Mouse (Mus musculus) stomach, postnatal 0 days (tissue): ENCODE data around the gene Ift43. TPM values are rescaled to one million over a fixed set of nuclear protein-coding genes. Genes with fewer than 3 reads are reported as not detected.

ENCODE experiments used
- ATAC-seq: fragments of 200-750 bp; cut with Nextera tagmentation; 2 replicates; pipeline ENCODE4 v1.8.0; 2017; ENCODE audit not compliant: low FRiP score, low TSS enrichment
- DNase-seq: peaks from one replicate; pipeline ENCODE4 v3.0.0-alpha.2; 2016; ENCODE audit warnings: low spot score
- H3K27ac ChIP-seq: fragments of 300-500 bp; sonication (generic); replicated peaks from 2 replicates; pipeline ENCODE4 v1.5.1; 2014; ENCODE audit warnings: mild to moderate bottlenecking, control low read depth
- H3K27me3 ChIP-seq: fragments of 300-500 bp; sonication (generic); 2 replicates; pipeline ENCODE4 v1.6.1; 2014; ENCODE audit warnings: low read length; ENCODE audit not compliant: control insufficient read depth, insufficient read depth
- H3K36me3 ChIP-seq: fragments of 300-500 bp; sonication (generic); 2 replicates; pipeline ENCODE4 v1.6.1; 2014; ENCODE audit warnings: low read length, mixed read lengths; ENCODE audit not compliant: control insufficient read depth, insufficient read depth
- H3K4me1 ChIP-seq: fragments of 300-500 bp; sonication (generic); replicated peaks from 2 replicates; pipeline ENCODE4 v1.6.1; 2014; ENCODE audit warnings: antibody characterized with exemption; ENCODE audit not compliant: control insufficient read depth, insufficient read depth
- H3K4me2 ChIP-seq: fragments of 300-500 bp; sonication (generic); replicated peaks from 2 replicates; pipeline ENCODE4 v1.6.1; 2014; ENCODE audit warnings: low read depth, mild to moderate bottlenecking, control low read depth, moderate library complexity
- H3K4me3 ChIP-seq: fragments of 300-500 bp; sonication (generic); 2 replicates; pipeline ENCODE4 v1.5.1; 2014; ENCODE audit warnings: low read depth, low read length, control low read depth
- H3K9ac ChIP-seq: fragments of 300-500 bp; sonication (generic); 2 replicates; pipeline ENCODE4 v1.6.1; 2014; ENCODE audit warnings: mild to moderate bottlenecking, low read length, control low read depth, mixed read lengths
- H3K9me3 ChIP-seq: fragments of 300-500 bp; sonication (generic); 2 replicates; pipeline ENCODE4 v1.6.1; 2016; ENCODE audit warnings: low read length; ENCODE audit not compliant: control insufficient read depth
- CTCF ChIP-seq: IDR thresholded peaks from 2 replicates; pipeline ENCODE4 v1.5.1; 2016; ENCODE audit warnings: antibody characterized with exemption, low read depth, mild to moderate bottlenecking, moderate library complexity
- EP300 ChIP-seq: optimal IDR thresholded peaks from 2 replicates; pipeline ENCODE3; 2016; ENCODE audit warnings: antibody characterized with exemption
- WGBS: fragments of 180-500 bp; shearing (Covaris S2); extraction: QIAGEN DNeasy Blood & Tissue Kit; methylation state at CpG from one replicate; pipeline ENCODE4 v1.1.7; 2014; 5-methylcytosine and 5-hydroxymethylcytosine counted together
- polyA plus RNA-seq: library from polyadenylated mRNA; unstranded; fragments of >200 nt; fragmentation: Nextera tagmentation; extraction: Ambion mirVana; gene quantifications from 2 replicates; pipeline ENCODE4 v1.2.1, GENCODE M21; 2015

Gene Ift43
- polyA plus RNA-seq, 1 experiment from 2014 or later, result 48.0 TPM

- no peak for DNase-seq
- H3K4me2 ChIP-seq, result no peak overlapping the region
These were observed 86.4 kb downstream of the Ift43 start for GRCm38 (mm10) chr12:86168712-86169111.

GRCm38 (mm10) chr12:86169195-86169594 is 86.9 kb downstream of the Ift43 start:
- no peaks in the 10 kb centered on the region for H3K27me3 ChIP-seq
- no peak for ATAC-seq
- 70% methylated on average over 5 of the region's 5 CpGs for WGBS

More at GRCm38 (mm10) chr12:86168712-86169111, 86.4 kb downstream of the Ift43 start:
- Histone ChIP-seq H3K36me3 (no peaks in the 10 kb centered on the region), H3K27me3 (no peaks in the 10 kb centered on the region), H3K4me1 (no peaks in the 10 kb centered on the region), H3K9ac (no peak overlapping the region), H3K4me3 (no peak overlapping the region), H3K9me3 (no peaks in the 10 kb centered on the region), H3K27ac (no peak overlapping the region)
- ATAC-seq, result no peak
- 33% methylated on average over 1 of the region's 1 CpGs for WGBS
- TF ChIP-seq CTCF (no peak), EP300 (no peak)

GRCm38 (mm10) chr12:86173314-86173713 is 91.0 kb downstream of the Ift43 start:
- no peak overlapping the region for H3K4me3 ChIP-seq
- DNase-seq, result no peak
- no peaks in the 10 kb centered on the region for H3K4me1 ChIP-seq
- H3K36me3 ChIP-seq, result no peaks in the 10 kb centered on the region
- no peak overlapping the region for H3K9ac ChIP-seq
- H3K27me3 ChIP-seq, result no peaks in the 10 kb centered on the region
- TF ChIP-seq EP300, result no peak
- no peak for TF ChIP-seq CTCF
- no peak overlapping the region for H3K27ac ChIP-seq
- no peak overlapping the region for H3K4me2 ChIP-seq
- no peaks in the 10 kb centered on the region for H3K9me3 ChIP-seq
- ATAC-seq, result no peak
- WGBS, result 59% methylated on average over 6 of the region's 6 CpGs

More at GRCm38 (mm10) chr12:86169195-86169594, 86.9 kb downstream of the Ift43 start:
- no peak overlapping the region for H3K27ac ChIP-seq
- no peaks in the 10 kb centered on the region for H3K9me3 ChIP-seq
- H3K4me2 ChIP-seq, result no peak overlapping the region
- no peak overlapping the region for H3K4me3 ChIP-seq
- TF ChIP-seq CTCF, result no peak
- no peak for TF ChIP-seq EP300
- no peaks in the 10 kb centered on the region for H3K4me1 ChIP-seq
- no peaks in the 10 kb centered on the region for H3K36me3 ChIP-seq
- H3K9ac ChIP-seq, result no peak overlapping the region
- DNase-seq, result no peak

GRCm38 (mm10) chr12:86174369-86174768 is 92.0 kb downstream of the Ift43 start:
- DNase-seq (no peak), ATAC-seq (no peak)
- no peak overlapping the region for H3K4me3 ChIP-seq
- H3K4me1 ChIP-seq, result no peaks in the 10 kb centered on the region
- H3K9ac ChIP-seq, result no peak overlapping the region
- 83% methylated on average over 12 of the region's 12 CpGs for WGBS
- no peak overlapping the region for H3K4me2 ChIP-seq
- H3K27ac ChIP-seq, result no peak overlapping the region
- TF ChIP-seq EP300 (no peak), CTCF (no peak)
- no peaks in the 10 kb centered on the region for H3K9me3 ChIP-seq
- no peaks in the 10 kb centered on the region for H3K27me3 ChIP-seq
- no peaks in the 10 kb centered on the region for H3K36me3 ChIP-seq

- no peak for TF ChIP-seq CTCF
- no peak for TF ChIP-seq EP300
- Histone ChIP-seq H3K27ac (no peak overlapping the region), H3K9me3 (no peaks in the 10 kb centered on the region), H3K4me1 (no peaks in the 10 kb centered on the region), H3K9ac (no peak overlapping the region), H3K4me2 (no peak overlapping the region), H3K4me3 (no peak overlapping the region), H3K36me3 (no peaks in the 10 kb centered on the region), H3K27me3 (no peaks in the 10 kb centered on the region)
- ATAC-seq, result no peak
- DNase-seq, result no peak
- 19% methylated on average over 12 of the region's 12 CpGs for WGBS
These were observed 93.2 kb downstream of the Ift43 start for GRCm38 (mm10) chr12:86175476-86175942.

- H3K9ac ChIP-seq, result no peak overlapping the region
- no peaks in the 10 kb centered on the region for H3K9me3 ChIP-seq
- TF ChIP-seq EP300 (no peak), CTCF (no peak)
- no peak overlapping the region for H3K27ac ChIP-seq
- H3K4me2 ChIP-seq, result no peak overlapping the region
- no peaks in the 10 kb centered on the region for H3K27me3 ChIP-seq
- H3K4me3 ChIP-seq, result no peak overlapping the region
- 70% methylated on average over 11 of the region's 11 CpGs for WGBS
- no peaks in the 10 kb centered on the region for H3K4me1 ChIP-seq
- H3K36me3 ChIP-seq, result no peaks in the 10 kb centered on the region
- ATAC-seq (no peak), DNase-seq (no peak)
These were observed 94.5 kb downstream of the Ift43 start for GRCm38 (mm10) chr12:86176675-86177339.
